Mouse (Mus musculus) kidney, postnatal 0 days (tissue): ENCODE results near the gene Endou. TPM values are rescaled to one million over a fixed set of nuclear protein-coding genes. Genes with fewer than 3 reads are reported as not detected.

ENCODE experiments used
- ATAC-seq: fragments of 200-750 bp; cut with Nextera tagmentation; replicated peaks from 2 replicates; pipeline ENCODE4 v1.8.0; 2017; ENCODE audit warnings: low read depth, moderate number of reproducible peaks, moderate TSS enrichment, moderate library complexity; ENCODE audit not compliant: low FRiP score
- DNase-seq: peaks from one replicate; pipeline ENCODE4 v3.0.0-alpha.2; 2016; ENCODE audit warnings: low spot score
- H3K27ac ChIP-seq: fragments of 300-500 bp; sonication (generic); 2 replicates; pipeline ENCODE4 v1.5.1; 2014; ENCODE audit warnings: mild to moderate bottlenecking
- H3K27me3 ChIP-seq: fragments of 300-500 bp; sonication (generic); 2 replicates; pipeline ENCODE4 v1.6.1; 2014; ENCODE audit warnings: low read length, mixed read lengths; ENCODE audit not compliant: insufficient read depth
- H3K36me3 ChIP-seq: fragments of 300-500 bp; sonication (generic); 2 replicates; pipeline ENCODE4 v1.6.1; 2014; ENCODE audit warnings: low read length, mixed read lengths; ENCODE audit not compliant: insufficient read depth
- H3K4me1 ChIP-seq: fragments of 300-500 bp; sonication (generic); replicated peaks from 2 replicates; pipeline ENCODE4 v1.6.1; 2014; ENCODE audit warnings: antibody characterized with exemption, low read length, mixed read lengths; ENCODE audit not compliant: insufficient read depth
- H3K4me2 ChIP-seq: fragments of 300-500 bp; sonication (generic); 2 replicates; pipeline ENCODE4 v1.6.1; 2014; ENCODE audit warnings: mild to moderate bottlenecking, low read length, moderate library complexity, mixed read lengths
- H3K4me3 ChIP-seq: fragments of 300-500 bp; sonication (generic); replicated peaks from 2 replicates; pipeline ENCODE4 v1.5.1; 2014; ENCODE audit warnings: low read depth, low read length
- H3K9ac ChIP-seq: fragments of 300-500 bp; sonication (generic); 2 replicates; pipeline ENCODE4 v1.6.1; 2014; ENCODE audit warnings: low read depth, low read length
- H3K9me3 ChIP-seq: fragments of 300-500 bp; sonication (generic); replicated peaks from 2 replicates; pipeline ENCODE4 v1.6.1; 2016; ENCODE audit warnings: low read length, inconsistent platforms, mixed read lengths
- CTCF ChIP-seq: IDR thresholded peaks from 2 replicates; pipeline ENCODE4 v1.5.1; 2016; ENCODE audit warnings: antibody characterized with exemption, low read depth, mild to moderate bottlenecking, moderate library complexity
- WGBS: fragments of 180-500 bp; shearing (Covaris S2); extraction: QIAGEN DNeasy Blood & Tissue Kit; methylation state at CpG from one replicate; pipeline ENCODE4 v1.1.7; 2014; 5-methylcytosine and 5-hydroxymethylcytosine counted together
- polyA plus RNA-seq: library from polyadenylated mRNA; unstranded; fragments of >200 nt; fragmentation: Nextera tagmentation; extraction: Ambion mirVana; gene quantifications from 2 replicates; pipeline ENCODE4 v1.2.1, GENCODE M21; 2015

The Endou gene
- polyA plus RNA-seq, 1 experiment from 2014 or later = 2.2 TPM

- H3K4me2 ChIP-seq = no peak overlapping the region
- no peaks in the 10 kb centered on the region for H3K4me1 ChIP-seq
- H3K4me3 ChIP-seq = no peak overlapping the region
- H3K36me3 ChIP-seq = peaks cover 37% of the 10 kb centered on the region
- H3K9ac ChIP-seq = no peak overlapping the region
- WGBS = 82% methylated on average over 5 of the region's 5 CpGs
- H3K9me3 ChIP-seq = no peaks in the 10 kb centered on the region
- no peaks in the 10 kb centered on the region for H3K27me3 ChIP-seq
- H3K27ac ChIP-seq = no peak overlapping the region
- ATAC-seq (no peak), DNase-seq (no peak)
- no peak for TF ChIP-seq CTCF
These were observed 37.7 kb downstream of the Endou start for GRCm38 (mm10) chr15:97693411-97693810.

- Histone ChIP-seq H3K36me3 (peaks cover 45% of the 10 kb centered on the region), H3K27ac (no peak overlapping the region), H3K4me2 (no peak overlapping the region), H3K9ac (no peak overlapping the region), H3K27me3 (no peaks in the 10 kb centered on the region), H3K4me3 (no peak overlapping the region), H3K4me1 (no peaks in the 10 kb centered on the region; the same call in 1 of the 2 replicates), H3K9me3 (no peaks in the 10 kb centered on the region)
- no peak for ATAC-seq
- TF ChIP-seq CTCF = no peak
- DNase-seq = no peak
- WGBS = 95% methylated on average over 9 of the region's 9 CpGs
These were observed 47.0 kb downstream of the Endou start for GRCm38 (mm10) chr15:97684118-97684517.

GRCm38 (mm10) chr15:97682053-97682452 lies 49.1 kb downstream of the Endou start:
- Histone ChIP-seq H3K4me2 (0 out of 2 replicates have a peak overlapping the region, but pooled peaks have one; percentile 27), H3K9ac (no peak overlapping the region), H3K27me3 (no peaks in the 10 kb centered on the region), H3K27ac (no peak overlapping the region), H3K9me3 (no peaks in the 10 kb centered on the region), H3K4me3 (no peak overlapping the region), H3K4me1 (no peaks in the 10 kb centered on the region; the same call in 1 of the 2 replicates), H3K36me3 (peaks cover 46% of the 10 kb centered on the region)
- WGBS = 63% methylated on average over 8 of the region's 8 CpGs
- ATAC-seq = 0 out of 2 replicates have a peak, but pooled peaks have one; percentile 35
- DNase-seq = no peak
- TF ChIP-seq CTCF = no peak

GRCm38 (mm10) chr15:97679991-97680681 lies 51.0 kb downstream of the Endou start:
- Histone ChIP-seq H3K27me3 (no peaks in the 10 kb centered on the region), H3K27ac (no peak overlapping the region), H3K4me3 (no peak overlapping the region), H3K9me3 (no peaks in the 10 kb centered on the region), H3K4me2 (no peak overlapping the region), H3K9ac (no peak overlapping the region), H3K4me1 (no peaks in the 10 kb centered on the region; the same call in 1 of the 2 replicates), H3K36me3 (peaks cover 42% of the 10 kb centered on the region)
- TF ChIP-seq CTCF = no peak
- ATAC-seq (peak; percentile 51), DNase-seq (no peak)
- 52% methylated on average over 18 of the region's 18 CpGs for WGBS

GRCm38 (mm10) chr15:97677341-97677740 lies 53.8 kb downstream of the Endou start:
- Histone ChIP-seq H3K9ac (no peak overlapping the region), H3K27me3 (no peaks in the 10 kb centered on the region), H3K4me3 (no peak overlapping the region), H3K9me3 (no peaks in the 10 kb centered on the region), H3K4me1 (no peaks in the 10 kb centered on the region), H3K36me3 (peaks cover 45% of the 10 kb centered on the region), H3K4me2 (no peak overlapping the region), H3K27ac (no peak overlapping the region)
- TF ChIP-seq CTCF = no peak
- no peak for ATAC-seq
- DNase-seq = no peak
- WGBS = 93% methylated on average over 3 of the region's 3 CpGs

- no peak for TF ChIP-seq CTCF
- H3K4me2 ChIP-seq = no peak overlapping the region
- H3K36me3 ChIP-seq = peaks cover 38% of the 10 kb centered on the region
- H3K9me3 ChIP-seq = no peaks in the 10 kb centered on the region
- H3K9ac ChIP-seq = no peak overlapping the region
- H3K4me3 ChIP-seq = no peak overlapping the region
- no peaks in the 10 kb centered on the region for H3K27me3 ChIP-seq
- 87% methylated on average over 13 of the region's 13 CpGs for WGBS
- no peak for DNase-seq
- no peaks in the 10 kb centered on the region for H3K4me1 ChIP-seq
- no peak overlapping the region for H3K27ac ChIP-seq
- no peak for ATAC-seq
These were observed 55.2 kb downstream of the Endou start for GRCm38 (mm10) chr15:97675927-97676326.

GRCm38 (mm10) chr15:97674423-97674822 lies 56.7 kb downstream of the Endou start:
- 95% methylated on average over 4 of the region's 4 CpGs for WGBS
- peaks cover 38% of the 10 kb centered on the region for H3K36me3 ChIP-seq

More at GRCm38 (mm10) chr15:97674423-97674822, 56.7 kb downstream of the Endou start:
- DNase-seq (no peak), ATAC-seq (no peak)
- TF ChIP-seq CTCF = no peak
- Histone ChIP-seq H3K4me1 (no peaks in the 10 kb centered on the region), H3K9ac (no peak overlapping the region), H3K4me3 (no peak overlapping the region), H3K9me3 (no peaks in the 10 kb centered on the region), H3K27ac (no peak overlapping the region), H3K27me3 (no peaks in the 10 kb centered on the region), H3K4me2 (no peak overlapping the region)
